Mouse (Mus musculus): ENCODE measurements around the gene Lrrc49. TPM values are rescaled to one million over a fixed set of nuclear protein-coding genes. Genes with fewer than 3 reads are reported as not detected.

The Lrrc49 gene
- polyA plus RNA-seq, 1 experiment = 3.2 TPM

DNA sequence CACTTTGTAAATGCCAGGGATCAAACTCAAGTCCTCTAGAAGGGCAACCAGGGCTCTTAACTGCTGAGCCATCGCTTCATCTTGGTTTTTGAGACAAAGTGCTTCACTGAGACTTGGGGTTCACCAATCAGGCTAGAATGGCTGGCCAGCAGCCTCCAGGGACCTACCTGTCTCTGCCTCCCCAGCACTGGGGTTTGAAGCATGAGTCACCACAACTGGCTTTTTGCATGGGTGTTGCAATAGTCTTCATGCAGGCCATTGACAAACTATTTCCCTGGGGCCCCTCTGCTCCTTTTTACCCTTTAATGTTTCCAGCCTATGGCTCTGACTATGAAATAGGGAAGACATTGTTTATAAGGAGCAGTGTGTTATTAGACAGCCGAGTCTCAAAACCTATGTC, 160.1 kb downstream of the Lrrc49 start:
- no peak for DNase-seq
- no peak for TF ChIP-seq POLR2A (IDR thresholded peaks at IDR 0.05; ENCODE audit: low read depth, low read length)
- no peak for TF ChIP-seq CTCF (conservative IDR thresholded peaks at IDR 0.05; ENCODE audit: insufficient read depth, insufficient read length, low read depth, low read length)
- H3K27me3 ChIP-seq (replicated peaks; ENCODE audit: control insufficient read depth, insufficient read depth, low read length) = no peaks in the 10 kb centered on the region
- WGBS = 97% methylated on average over 2 of the region's 2 CpGs
- H3K27ac ChIP-seq (ENCODE audit: insufficient read depth, low read depth, low read length) = no peak overlapping the region
- H3K4me1 ChIP-seq (ENCODE audit: control insufficient read depth, insufficient read depth, low read length) = peaks cover 8% of the 10 kb centered on the region
- no peak overlapping the region for H3K4me3 ChIP-seq (ENCODE audit: insufficient read depth, low read depth, low read length)
- no peaks in the 10 kb centered on the region for H3K36me3 ChIP-seq (ENCODE audit: control insufficient read depth, insufficient read depth, low read length)

- Histone ChIP-seq H3K27me3 (replicated peaks; ENCODE audit: control insufficient read depth, insufficient read depth, low read length) (no peaks in the 10 kb centered on the region), H3K4me1 (ENCODE audit: control insufficient read depth, insufficient read depth, low read length) (peaks cover 8% of the 10 kb centered on the region), H3K27ac (ENCODE audit: insufficient read depth, low read depth, low read length) (no peak overlapping the region; the same call in 1 of the 2 replicates), H3K4me3 (ENCODE audit: insufficient read depth, low read depth, low read length) (no peak overlapping the region), H3K36me3 (ENCODE audit: control insufficient read depth, insufficient read depth, low read length) (no peaks in the 10 kb centered on the region)
- no peak for DNase-seq
- TF ChIP-seq POLR2A (IDR thresholded peaks at IDR 0.05; ENCODE audit: low read depth, low read length) (no peak), CTCF (conservative IDR thresholded peaks at IDR 0.05; ENCODE audit: insufficient read depth, insufficient read length, low read depth, low read length) (no peak)
- 43% methylated on average over 5 of the region's 5 CpGs for WGBS
These were observed 160.9 kb downstream of the Lrrc49 start for GRCm38 (mm10) chr9:60527051-60527450.

DNA sequence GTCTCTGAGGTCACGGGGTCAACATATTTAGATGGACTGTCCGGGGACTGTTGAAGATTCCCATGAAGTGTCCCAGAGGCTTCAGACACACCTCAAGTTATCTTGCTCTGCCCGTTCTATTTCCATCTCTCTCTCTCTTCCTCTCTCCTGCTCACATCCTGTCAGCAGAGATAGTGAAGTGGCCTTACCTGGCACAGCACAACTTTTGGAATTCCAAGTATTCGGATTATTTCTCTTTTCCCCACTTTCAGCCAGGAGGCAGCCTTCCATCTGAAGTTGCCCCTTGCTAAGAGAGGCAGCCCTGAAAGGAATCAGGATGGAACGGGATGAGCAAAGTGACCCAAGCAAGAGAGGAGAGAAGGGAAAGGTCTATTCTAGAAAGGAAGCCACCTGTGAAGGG, 161.8 kb downstream of the Lrrc49 start:
- TF ChIP-seq CTCF (conservative IDR thresholded peaks at IDR 0.05; ENCODE audit: insufficient read depth, insufficient read length, low read depth, low read length) = no peak
- TF ChIP-seq POLR2A (IDR thresholded peaks at IDR 0.05; ENCODE audit: low read depth, low read length) = no peak
- Histone ChIP-seq H3K27ac (ENCODE audit: insufficient read depth, low read depth, low read length) (no peak overlapping the region), H3K4me1 (ENCODE audit: control insufficient read depth, insufficient read depth, low read length) (peaks cover 8% of the 10 kb centered on the region), H3K36me3 (ENCODE audit: control insufficient read depth, insufficient read depth, low read length) (no peaks in the 10 kb centered on the region), H3K4me3 (ENCODE audit: insufficient read depth, low read depth, low read length) (no peak overlapping the region), H3K27me3 (replicated peaks; ENCODE audit: control insufficient read depth, insufficient read depth, low read length) (no peaks in the 10 kb centered on the region)
- no peak for DNase-seq
- 62% methylated on average over 5 of the region's 5 CpGs for WGBS

GRCm38 (mm10) chr9:60521806-60522264, 166.1 kb downstream of the Lrrc49 start, which contains the start of gene Thsd4:
Gene Thsd4 (minus strand): TSS chr9:60522046.
- under 1% methylated on average over 51 of the region's 51 CpGs for WGBS
- peak; percentile 49 for TF ChIP-seq CTCF (conservative IDR thresholded peaks at IDR 0.05; ENCODE audit: insufficient read depth, insufficient read length, low read depth, low read length)
- TF ChIP-seq POLR2A (IDR thresholded peaks at IDR 0.05; ENCODE audit: low read depth, low read length) = no peak
- H3K27me3 ChIP-seq (replicated peaks; ENCODE audit: control insufficient read depth, insufficient read depth, low read length) = no peaks in the 10 kb centered on the region
- DNase-seq = peak; percentile 55
- H3K36me3 ChIP-seq (ENCODE audit: control insufficient read depth, insufficient read depth, low read length) = no peaks in the 10 kb centered on the region
- H3K27ac ChIP-seq (ENCODE audit: insufficient read depth, low read depth, low read length) = no peak within 1 kb of the TSS
- peaks cover 3% of the 10 kb centered on the region for H3K4me1 ChIP-seq (ENCODE audit: control insufficient read depth, insufficient read depth, low read length)
- H3K4me3 ChIP-seq (ENCODE audit: insufficient read depth, low read depth, low read length) = peak within 1 kb of the TSS; percentile 49

DNA sequence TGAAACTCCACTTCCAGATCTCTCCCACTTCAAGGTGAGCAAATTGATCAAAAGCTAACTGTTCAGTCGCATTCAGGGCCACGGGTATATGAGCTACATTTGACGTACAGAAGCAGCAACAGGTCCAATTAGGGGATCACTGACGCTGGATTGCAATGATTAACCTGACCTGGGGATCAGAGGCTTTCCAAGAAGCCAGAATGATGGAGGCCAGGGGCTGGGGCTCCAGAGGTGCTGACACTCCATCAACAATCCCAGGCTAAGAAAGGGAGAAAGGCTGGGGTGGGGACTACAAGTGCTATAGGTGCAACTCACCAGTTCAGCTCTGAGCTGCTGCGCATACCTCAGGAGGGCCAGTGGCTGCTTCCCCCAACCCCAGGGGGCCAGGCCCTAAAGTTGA, 166.8 kb downstream of the Lrrc49 start:
- no peak overlapping the region for H3K27ac ChIP-seq (ENCODE audit: insufficient read depth, low read depth, low read length)
- H3K4me1 ChIP-seq (ENCODE audit: control insufficient read depth, insufficient read depth, low read length) = no peaks in the 10 kb centered on the region; the same call in none of the 2 replicates
- 48% methylated on average over 5 of the region's 5 CpGs for WGBS
- no peak for TF ChIP-seq CTCF (conservative IDR thresholded peaks at IDR 0.05; ENCODE audit: insufficient read depth, insufficient read length, low read depth, low read length)
- TF ChIP-seq POLR2A (IDR thresholded peaks at IDR 0.05; ENCODE audit: low read depth, low read length) = no peak
- DNase-seq = no peak
- peak overlapping the region; percentile 34 for H3K4me3 ChIP-seq (ENCODE audit: insufficient read depth, low read depth, low read length)
- no peaks in the 10 kb centered on the region for H3K27me3 ChIP-seq (replicated peaks; ENCODE audit: control insufficient read depth, insufficient read depth, low read length)
- no peaks in the 10 kb centered on the region for H3K36me3 ChIP-seq (ENCODE audit: control insufficient read depth, insufficient read depth, low read length)

DNA sequence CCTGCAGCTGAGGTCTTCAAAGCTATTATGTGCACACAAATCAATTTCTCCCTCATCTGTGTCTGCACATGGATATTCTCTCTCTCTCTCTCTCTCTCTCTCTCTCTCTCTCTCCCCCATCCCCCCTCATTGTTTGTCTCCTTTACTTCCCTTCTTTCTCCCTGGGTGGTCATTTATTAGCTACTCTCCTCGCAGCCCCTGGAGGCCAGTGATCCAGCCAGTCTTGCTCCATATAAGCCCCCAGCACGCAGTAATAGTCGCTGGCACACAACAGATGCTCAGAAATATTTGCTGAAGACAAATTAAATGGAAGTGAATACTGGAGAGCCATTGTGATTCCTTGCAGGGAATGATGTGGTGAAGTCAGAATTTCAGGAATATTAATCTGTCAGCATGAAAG, 168.4 kb downstream of the Lrrc49 start:
- DNase-seq = no peak
- no peak overlapping the region for H3K27ac ChIP-seq (ENCODE audit: insufficient read depth, low read depth, low read length)
- no peaks in the 10 kb centered on the region; the same call in 1 of the 2 replicates for H3K4me1 ChIP-seq (ENCODE audit: control insufficient read depth, insufficient read depth, low read length)
- TF ChIP-seq CTCF (conservative IDR thresholded peaks at IDR 0.05; ENCODE audit: insufficient read depth, insufficient read length, low read depth, low read length) (no peak), POLR2A (IDR thresholded peaks at IDR 0.05; ENCODE audit: low read depth, low read length) (no peak)
- H3K4me3 ChIP-seq (ENCODE audit: insufficient read depth, low read depth, low read length) = no peak overlapping the region
- no peaks in the 10 kb centered on the region for H3K36me3 ChIP-seq (ENCODE audit: control insufficient read depth, insufficient read depth, low read length)
- no peaks in the 10 kb centered on the region for H3K27me3 ChIP-seq (replicated peaks; ENCODE audit: control insufficient read depth, insufficient read depth, low read length)
- 77% methylated on average over 3 of the region's 3 CpGs for WGBS

Other genes with a start within 250 kb of the Lrrc49 start
- gene Thsd4, start 166.1 kb downstream of the Lrrc49 start, polyA plus RNA-seq (2012; rRNA removed) = 5.9 and 7.1 TPM in 2 replicates
- gene Larp6, start 24.8 kb upstream of the Lrrc49 start, polyA plus RNA-seq (2012; rRNA removed) = 1.6 and 1.7 TPM in 2 replicates
- gene Uaca, start 106.4 kb upstream of the Lrrc49 start, polyA plus RNA-seq (2012; rRNA removed) = 13.5 and 16.4 TPM in 2 replicates